11 mouse cellular contexts compared by ENCODE assay signal in genomic region chr4:58736867-58737633, GRCm38 (mm10). TPM values are rescaled to one million over a fixed set of nuclear protein-coding genes. Genes with fewer than 3 reads are reported as not detected.
DNase-seq lines count a peak whose midpoint lies in the region; ATAC-seq and TF ChIP-seq lines count a peak whose summit lies in the region.
"Had no signal": no experiment of that assay in that cellular context is flagged by ENCODE, and none has a peak within 500 bp of the region (broad histone marks: within the 10 kb centered on the region; RNA-seq: fewer than 3 reads in every experiment).

No protein-coding gene starts in this region.

- H3K36me3 ChIP-seq in heart, embryonic 16.5 days (ENCODE audit: control insufficient read depth, insufficient read depth): no peaks in the 10 kb centered on the region
- H3K36me3 ChIP-seq in lung, embryonic 15.5 days: no peaks in the 10 kb centered on the region
- no peaks in the 10 kb centered on the region for H3K36me3 ChIP-seq in intestine, postnatal 0 days (ENCODE audit: control insufficient read depth, insufficient read depth)
- H3K36me3 ChIP-seq in stomach, embryonic 15.5 days: no peaks in the 10 kb centered on the region

- 79% methylated on average over 18 of the region's 18 CpGs for WGBS in heart, embryonic 16.5 days
- WGBS in lung, embryonic 15.5 days: 59% methylated on average over 18 of the region's 18 CpGs
- 64% methylated on average over 18 of the region's 18 CpGs for WGBS in intestine, postnatal 0 days
- WGBS in stomach, embryonic 15.5 days: 56% methylated on average over 18 of the region's 18 CpGs

- no peak overlapping the region for H3K27ac ChIP-seq in heart, embryonic 16.5 days (ENCODE audit: low read length)
- 0 out of 2 replicates have a peak overlapping the region, but pooled peaks have one; percentile 52 for H3K27ac ChIP-seq in lung, embryonic 15.5 days
- no peak overlapping the region for H3K27ac ChIP-seq in intestine, postnatal 0 days (ENCODE audit: low read depth, low read length)
- peak overlapping the region; percentile 67; the same call in 1 of the 2 replicates for H3K27ac ChIP-seq in stomach, embryonic 15.5 days
- H3K27ac ChIP-seq: liver, embryonic 14.5 days had no signal

- H3K9ac ChIP-seq in heart, embryonic 16.5 days (ENCODE audit: low read length): no peak overlapping the region
- H3K9ac ChIP-seq in lung, embryonic 15.5 days: no peak overlapping the region
- no peak overlapping the region for H3K9ac ChIP-seq in intestine, postnatal 0 days (ENCODE audit: low read depth, low read length)
- no peak overlapping the region for H3K9ac ChIP-seq in stomach, embryonic 15.5 days
- H3K9ac ChIP-seq: liver, embryonic 14.5 days had no signal

- no peak overlapping the region for H3K4me2 ChIP-seq in heart, embryonic 16.5 days (ENCODE audit: low read depth, low read length)
- peak overlapping the region; percentile 0; the same call in 1 of the 2 replicates for H3K4me2 ChIP-seq in lung, embryonic 15.5 days
- H3K4me2 ChIP-seq in intestine, postnatal 0 days (replicated peaks; ENCODE audit: low read depth): no peak overlapping the region
- H3K4me2 ChIP-seq in stomach, embryonic 15.5 days: no peak overlapping the region

- no peaks in the 10 kb centered on the region for H3K27me3 ChIP-seq in heart, embryonic 16.5 days (ENCODE audit: control insufficient read depth, insufficient read depth, low read length)
- no peaks in the 10 kb centered on the region for H3K27me3 ChIP-seq in lung, embryonic 15.5 days
- H3K27me3 ChIP-seq in intestine, postnatal 0 days (replicated peaks; ENCODE audit: control insufficient read depth, insufficient read depth, low read length): no peaks in the 10 kb centered on the region
- H3K27me3 ChIP-seq in stomach, embryonic 15.5 days (replicated peaks): no peaks in the 10 kb centered on the region

- no peak overlapping the region for H3K4me3 ChIP-seq in heart, embryonic 16.5 days (ENCODE audit: low read length)
- H3K4me3 ChIP-seq in lung, embryonic 15.5 days: no peak overlapping the region
- H3K4me3 ChIP-seq in intestine, postnatal 0 days (ENCODE audit: low read depth, low read length): no peak overlapping the region
- no peak overlapping the region for H3K4me3 ChIP-seq in stomach, embryonic 15.5 days (replicated peaks)

- no peak for DNase-seq in heart, postnatal 36 days
- no peak for DNase-seq in lung, postnatal 14 days
- DNase-seq in T-cell, adult 2 months (ENCODE audit: low spot score): no peak
- DNase-seq: kidney, adult 11 months had no signal

- peak; percentile 56 for TF ChIP-seq CTCF in intestine, postnatal 0 days (IDR thresholded peaks at IDR 0.05; ENCODE audit: low read depth)

- ATAC-seq in heart, embryonic 16.5 days (replicated peaks; ENCODE audit: extremely low read depth, insufficient read depth, low FRiP score): 0 out of 2 replicates have a peak, but pooled peaks have one; percentile 18
- peak; percentile 75; the same call in 1 of the 2 replicates for ATAC-seq in lung, embryonic 15.5 days (ENCODE audit: borderline replicate concordance, extremely low read depth, low FRiP score, low TSS enrichment)
- no peak for ATAC-seq in intestine, postnatal 0 days
- ATAC-seq in stomach, embryonic 15.5 days (ENCODE audit: insufficient read depth, low FRiP score, low read depth): no peak
- ATAC-seq in megakaryocyte-erythroid progenitor cell, adult 5-6 weeks (replicated peaks; ENCODE audit: low FRiP score, low TSS enrichment, poor library complexity, severe bottlenecking): no peak

- H3K4me1 ChIP-seq in heart, embryonic 16.5 days (ENCODE audit: control insufficient read depth, insufficient read depth, low read length): no peaks in the 10 kb centered on the region
- H3K4me1 ChIP-seq in lung, embryonic 15.5 days: peaks cover 3% of the 10 kb centered on the region; the same call in 1 of the 2 replicates
- no peaks in the 10 kb centered on the region for H3K4me1 ChIP-seq in intestine, postnatal 0 days (replicated peaks; ENCODE audit: control insufficient read depth, insufficient read depth, low read length)
- no peaks in the 10 kb centered on the region for H3K4me1 ChIP-seq in stomach, embryonic 15.5 days

- intact Hi-C loops in heart, postnatal 36 days (cut with DNase I): no loop called here

- no peaks in the 10 kb centered on the region for H3K9me3 ChIP-seq in heart, embryonic 16.5 days (replicated peaks; ENCODE audit: control insufficient read depth, low read length)
- no peaks in the 10 kb centered on the region for H3K9me3 ChIP-seq in lung, embryonic 15.5 days
- no peaks in the 10 kb centered on the region for H3K9me3 ChIP-seq in intestine, postnatal 0 days (ENCODE audit: control insufficient read depth)
- H3K9me3 ChIP-seq in stomach, embryonic 15.5 days: no peaks in the 10 kb centered on the region

RNA-seq across cellular contexts. Expression of gene Olfr267, which starts 50.5 kb away (rescaled TPM):
- not detected in 2 replicates for polyA plus RNA-seq in heart, embryonic 16.5 days (2015; fragmentation: Nextera tagmentation; extraction: Ambion mirVana)
- not detected for total RNA-seq in heart, postnatal 36 days (2021)
- not detected in 2 replicates for polyA plus RNA-seq in lung, embryonic 15.5 days (2015; fragmentation: Nextera tagmentation; extraction: Ambion mirVana)
- 0.03 TPM in 1 of 2 replicates, not detected in the other for polyA plus RNA-seq in intestine, postnatal 0 days (2015; fragmentation: Nextera tagmentation; extraction: Ambion mirVana)
- 0.05 TPM in 1 of 2 replicates, not detected in the other for polyA plus RNA-seq in stomach, embryonic 15.5 days (2015; fragmentation: Nextera tagmentation; extraction: Ambion mirVana)
- not detected in 2 replicates for total RNA-seq in megakaryocyte-erythroid progenitor cell, adult 5-6 weeks (2014; fragmentation: Nextera tagmentation)
- total RNA-seq in megakaryocyte-erythroid progenitor cell, adult 5-6 weeks (2017): 0.27 and 2.0 TPM in 2 replicates
- total RNA-seq: heart, adult 18-20 months had no signal

Comparison
In these comparisons a context has a peak if more than half of its experiments do, and no peak if none do; other contexts are left out.
1. ATAC-seq: peak in heart, embryonic 16.5 days (single experiment) and lung, embryonic 15.5 days (single experiment); none in intestine, postnatal 0 days (single experiment), stomach, embryonic 15.5 days (single experiment) and megakaryocyte-erythroid progenitor cell, adult 5-6 weeks (single experiment).
2. H3K27ac ChIP-seq: peak in lung, embryonic 15.5 days (single experiment) and stomach, embryonic 15.5 days (single experiment); none in heart, embryonic 16.5 days (single experiment) and intestine, postnatal 0 days (single experiment).